Mouse (Mus musculus) liver, adult 2 months (tissue): ENCODE data around the gene Cir1.

ENCODE experiments used
- CTCF ChIP-seq: fragments of 200-500 bp; IDR thresholded peaks from 2 replicates; pipeline ENCODE4 v1.5.1; 2011; ENCODE audit warnings: low read depth, low read length, control low read depth
- POLR2A ChIP-seq: fragments of 200-500 bp; IDR thresholded peaks from 2 replicates; pipeline ENCODE4 v1.6.1; 2011; ENCODE audit warnings: low read length, control low read depth; ENCODE audit not compliant: insufficient read depth; ENCODE audit errors: extremely low read depth

DNA sequence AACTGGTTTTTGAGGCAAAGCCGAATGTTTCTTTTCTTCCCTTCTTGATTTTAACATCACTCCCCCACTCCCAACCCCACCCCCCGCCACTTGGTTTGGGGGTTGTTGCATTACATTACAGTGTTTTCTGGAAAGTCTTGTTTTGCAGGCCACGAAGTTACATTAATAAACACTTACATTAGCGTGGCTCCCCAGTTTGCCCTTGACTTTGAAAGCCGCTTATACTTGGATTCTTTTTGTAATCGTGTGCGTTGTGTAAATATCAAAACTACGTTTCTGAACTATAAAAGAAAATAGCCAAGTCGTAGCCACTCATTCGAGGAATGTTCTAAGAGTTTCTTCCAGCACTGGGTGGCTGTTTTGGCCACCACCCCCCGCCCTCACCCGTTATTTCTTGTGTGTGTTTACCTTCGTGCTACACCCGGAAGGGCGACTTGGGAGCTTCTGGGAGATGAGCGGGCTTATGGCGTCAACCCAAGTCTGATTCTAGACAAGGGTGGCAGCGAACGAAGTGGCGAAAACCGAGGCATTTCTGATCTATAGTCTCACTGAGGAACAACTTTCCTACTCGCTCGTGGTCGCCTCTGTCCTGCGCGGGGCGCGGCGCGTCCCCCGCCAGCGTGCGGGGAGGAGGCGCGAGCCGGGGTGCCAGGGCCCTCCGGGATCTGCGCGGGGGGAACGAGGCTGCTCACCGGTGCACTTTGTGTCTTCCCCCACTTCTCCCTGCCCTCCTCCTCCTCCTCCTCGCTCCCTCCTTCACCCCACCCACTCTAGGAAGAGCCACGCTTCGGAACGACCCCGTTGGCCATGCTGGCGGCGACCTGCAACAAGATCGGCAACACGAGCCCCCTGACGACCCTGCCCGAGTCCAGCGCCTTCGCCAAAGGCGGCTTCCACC lies 39.9 kb downstream of the Cir1 start:
- TF ChIP-seq CTCF (no peak), POLR2A (no peak)
